Mouse (Mus musculus) heart, embryonic 12.5 days (tissue): ENCODE measurements at regions not wholly inside any gene's neighbourhood (a gene's known extent, or its start where the extent isn't known, plus 50 kb on each side); places are given as distances from the start of the nearest gene placed in this dataset.

Source experiments
- ATAC-seq: fragments of 200-750 bp; cut with Nextera tagmentation; 2 replicates; pipeline ENCODE4 v1.8.0; 2017; ENCODE audit warnings: moderate TSS enrichment, moderate library complexity; ENCODE audit not compliant: insufficient number of reproducible peaks, low FRiP score
- H3K27ac ChIP-seq: fragments of 300-500 bp; sonication (generic); 2 replicates; pipeline ENCODE4 v1.5.1; 2016; ENCODE audit warnings: mild to moderate bottlenecking, moderate library complexity; ENCODE audit not compliant: poor library complexity, severe bottlenecking
- H3K27me3 ChIP-seq: fragments of 300-500 bp; sonication (generic); replicated peaks from 2 replicates; pipeline ENCODE4 v1.6.1; 2016; ENCODE audit warnings: mild to moderate bottlenecking, moderate library complexity
- H3K36me3 ChIP-seq: fragments of 300-500 bp; sonication (generic); 2 replicates; pipeline ENCODE4 v1.6.1; 2016; ENCODE audit warnings: mild to moderate bottlenecking, moderate library complexity
- H3K4me1 ChIP-seq: fragments of 300-500 bp; sonication (generic); replicated peaks from 2 replicates; pipeline ENCODE4 v1.6.1; 2016; ENCODE audit warnings: mild to moderate bottlenecking
- H3K4me2 ChIP-seq: fragments of 300-500 bp; sonication (generic); 2 replicates; pipeline ENCODE4 v1.6.1; 2016; ENCODE audit warnings: mild to moderate bottlenecking, moderate library complexity
- H3K4me3 ChIP-seq: fragments of 300-500 bp; sonication (generic); 2 replicates; pipeline ENCODE4 v1.5.1; 2016; ENCODE audit warnings: mild to moderate bottlenecking
- H3K9ac ChIP-seq: fragments of 300-500 bp; sonication (generic); 2 replicates; pipeline ENCODE4 v1.6.1; 2016; ENCODE audit warnings: mild to moderate bottlenecking, moderate library complexity
- H3K9me3 ChIP-seq: fragments of 300-500 bp; sonication (generic); replicated peaks from 2 replicates; pipeline ENCODE4 v1.6.1; 2016; ENCODE audit warnings: mild to moderate bottlenecking, moderate library complexity
- WGBS: fragments of 180-500 bp; shearing (Covaris S2); methylation state at CpG from one replicate; pipeline ENCODE4 v1.1.7; 2016; 5-methylcytosine and 5-hydroxymethylcytosine counted together

DNA sequence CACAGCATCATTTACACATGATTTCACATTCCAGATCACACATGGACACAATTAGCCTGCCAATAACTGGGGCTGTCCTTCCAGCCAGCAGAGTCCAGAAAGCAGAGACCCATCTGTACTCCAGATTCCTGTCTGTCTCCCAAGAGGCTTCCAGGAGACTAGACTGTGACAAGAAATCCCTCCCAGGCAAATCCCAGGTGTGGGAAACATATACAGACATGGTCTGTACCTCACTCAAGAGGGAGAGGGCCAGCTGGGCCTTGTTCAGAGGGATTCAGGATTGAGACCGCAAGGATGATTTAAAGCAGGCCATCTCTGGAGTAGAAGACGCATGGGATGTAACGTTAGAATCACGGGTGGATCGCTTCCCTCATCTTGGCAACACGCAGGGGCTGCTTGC is 182.7 kb upstream of the Prr30 start:
- no peak for ATAC-seq
- no peak overlapping the region for H3K4me2 ChIP-seq
- H3K9me3 ChIP-seq = no peaks in the 10 kb centered on the region
- H3K4me1 ChIP-seq = no peaks in the 10 kb centered on the region
- H3K27ac ChIP-seq = no peak overlapping the region
- no peak overlapping the region for H3K9ac ChIP-seq
- H3K36me3 ChIP-seq = no peaks in the 10 kb centered on the region
- 74% methylated on average over 6 of the region's 6 CpGs for WGBS
- H3K4me3 ChIP-seq = no peak overlapping the region
- peaks cover 4% of the 10 kb centered on the region for H3K27me3 ChIP-seq

DNA sequence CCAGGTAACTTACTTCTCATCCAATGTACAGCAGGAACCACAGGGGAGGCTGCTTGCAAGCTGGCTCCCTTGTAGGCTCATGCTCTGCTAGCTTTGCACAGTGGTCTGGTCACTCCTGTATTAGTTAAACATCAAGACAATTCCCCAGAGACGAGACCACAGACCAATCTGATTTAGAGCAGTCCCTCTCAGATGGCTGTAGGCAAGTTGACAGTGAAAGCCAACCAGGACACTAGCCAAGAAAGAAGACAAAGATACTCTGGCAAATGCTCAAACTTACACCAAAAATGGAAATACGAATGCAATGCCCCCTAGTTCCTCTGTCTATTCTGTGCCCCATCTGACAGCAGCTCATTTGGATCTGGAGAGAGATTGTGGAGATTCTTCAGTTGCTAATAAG is 181.8 kb upstream of the Prr30 start:
- H3K36me3 ChIP-seq = no peaks in the 10 kb centered on the region
- H3K27me3 ChIP-seq = peaks cover 4% of the 10 kb centered on the region
- no peaks in the 10 kb centered on the region for H3K4me1 ChIP-seq
- no peak overlapping the region for H3K27ac ChIP-seq
- ATAC-seq = no peak
- no peaks in the 10 kb centered on the region for H3K9me3 ChIP-seq
- H3K4me2 ChIP-seq = no peak overlapping the region
- no peak overlapping the region for H3K9ac ChIP-seq
- H3K4me3 ChIP-seq = no peak overlapping the region
- WGBS = 71% methylated on average over 2 of the region's 2 CpGs

DNA sequence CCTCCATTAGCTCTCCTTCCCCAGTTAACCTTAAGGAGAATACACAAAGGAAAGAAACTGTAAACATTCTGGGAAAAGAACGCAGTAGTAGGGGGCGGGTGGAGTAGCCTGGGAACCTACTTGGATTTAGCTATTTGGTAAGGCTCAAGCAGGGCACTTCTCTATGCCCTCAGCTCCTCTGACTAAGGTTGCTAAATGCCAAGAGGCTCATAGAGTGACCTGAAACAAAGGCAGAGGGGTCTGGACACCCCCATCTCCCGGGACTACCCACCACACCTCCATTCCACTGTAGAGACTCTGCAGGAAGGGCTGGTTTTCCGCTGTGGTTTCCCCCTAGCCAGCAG is 179.5 kb upstream of the Prr30 start:
- peak overlapping the region; percentile 13; the same call in 1 of the 2 replicates for H3K4me3 ChIP-seq
- ATAC-seq = no peak
- H3K27ac ChIP-seq = no peak overlapping the region

DNA sequence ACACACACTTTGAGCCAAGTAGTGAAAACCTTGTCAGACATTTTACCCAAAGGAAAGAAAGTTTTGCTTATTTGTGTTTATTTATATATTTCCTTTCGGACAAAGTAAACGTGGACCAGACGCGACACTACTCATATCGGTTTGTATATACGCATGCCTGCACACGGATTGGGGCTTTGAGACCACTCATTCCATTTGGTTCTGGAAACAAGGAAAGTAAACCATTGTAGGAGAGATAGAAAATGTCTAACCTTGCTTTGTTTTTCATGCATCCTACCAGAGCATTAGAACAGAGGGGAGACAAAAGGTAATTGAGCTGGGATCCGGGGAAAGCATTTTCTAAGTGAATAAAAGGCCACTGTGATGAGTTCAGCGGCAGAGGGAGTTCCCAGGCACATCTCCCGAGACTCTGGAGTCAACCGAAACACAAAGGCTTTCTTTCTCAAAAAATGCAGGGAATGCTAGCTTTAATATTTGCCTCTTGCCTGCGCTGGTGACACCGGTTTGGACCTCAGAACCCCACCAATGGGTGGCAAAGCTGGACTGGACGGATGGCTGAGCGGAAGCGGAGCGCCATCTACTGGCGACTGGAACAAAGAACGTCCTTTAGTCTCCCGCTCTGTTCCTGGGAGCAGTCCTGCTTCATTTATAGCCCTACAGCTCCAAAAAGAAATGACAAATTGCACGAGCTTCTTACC is 179.0 kb upstream of the Prr30 start:
- Histone ChIP-seq H3K27me3 (peaks cover 4% of the 10 kb centered on the region), H3K9ac (no peak overlapping the region), H3K27ac (no peak overlapping the region), H3K36me3 (no peaks in the 10 kb centered on the region), H3K4me1 (peaks cover 25% of the 10 kb centered on the region), H3K9me3 (no peaks in the 10 kb centered on the region), H3K4me3 (peak overlapping the region; percentile 13; the same call in 1 of the 2 replicates), H3K4me2 (peak overlapping the region; percentile 56)
- WGBS = 32% methylated on average over 21 of the region's 21 CpGs
- ATAC-seq = no peak; the same call in 1 of the 2 replicates

More for the DNA sequence above, 179.5 kb upstream of the Prr30 start:
- H3K4me1 ChIP-seq = peaks cover 20% of the 10 kb centered on the region
- H3K9me3 ChIP-seq = no peaks in the 10 kb centered on the region
- H3K27me3 ChIP-seq = peaks cover 4% of the 10 kb centered on the region
- H3K36me3 ChIP-seq = no peaks in the 10 kb centered on the region
- no peak overlapping the region for H3K9ac ChIP-seq
- peak overlapping the region; percentile 56; the same call in 1 of the 2 replicates for H3K4me2 ChIP-seq
- WGBS = 46% methylated on average over 4 of the region's 4 CpGs

DNA sequence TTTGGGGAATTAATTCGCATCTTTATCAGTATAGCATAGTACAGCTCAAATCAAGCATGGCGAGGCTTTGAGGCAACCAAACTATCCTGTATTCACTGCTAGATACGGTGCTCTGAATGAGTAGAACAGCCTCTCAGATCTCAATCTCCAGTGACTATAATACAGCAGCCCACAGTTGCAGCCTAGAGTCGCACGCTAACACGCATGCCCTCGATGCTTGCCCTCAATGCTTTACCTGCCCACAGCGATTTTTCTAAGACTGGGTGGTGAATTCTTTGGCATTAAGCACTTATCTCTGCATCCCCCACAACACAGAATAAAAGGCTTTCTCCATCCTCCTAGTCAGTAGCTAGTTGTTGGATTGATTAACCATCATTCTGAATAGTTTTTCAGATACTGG is 178.4 kb upstream of the Prr30 start:
- no peak overlapping the region for H3K27ac ChIP-seq
- H3K4me2 ChIP-seq = no peak overlapping the region
- H3K4me3 ChIP-seq = no peak overlapping the region
- WGBS = 89% methylated on average over 8 of the region's 8 CpGs
- no peak overlapping the region for H3K9ac ChIP-seq
- H3K4me1 ChIP-seq = peaks cover 28% of the 10 kb centered on the region
- H3K27me3 ChIP-seq = peaks cover 4% of the 10 kb centered on the region
- no peaks in the 10 kb centered on the region for H3K9me3 ChIP-seq
- ATAC-seq = no peak
- no peaks in the 10 kb centered on the region for H3K36me3 ChIP-seq

DNA sequence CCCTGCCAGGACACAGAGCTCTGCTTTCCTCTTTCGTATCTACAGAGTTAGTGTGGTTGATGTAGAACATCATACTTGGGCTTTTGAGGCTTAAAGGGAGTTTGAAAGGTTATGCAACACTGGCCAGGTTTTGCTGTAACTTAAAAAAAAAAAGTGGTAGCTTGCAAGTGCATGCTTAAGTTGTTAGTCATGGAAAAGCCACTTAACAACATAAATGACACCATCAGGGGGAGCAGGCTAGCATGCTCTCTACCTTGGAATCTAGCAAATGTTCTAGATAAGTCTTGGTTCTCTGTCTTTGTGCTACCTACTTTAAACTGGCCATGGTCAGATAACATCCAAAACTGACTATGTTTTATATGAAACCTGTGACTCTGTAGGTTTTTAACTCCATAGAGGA is 176.6 kb upstream of the Prr30 start:
- Histone ChIP-seq H3K9me3 (no peaks in the 10 kb centered on the region), H3K27ac (no peak overlapping the region), H3K9ac (no peak overlapping the region), H3K4me1 (peaks cover 28% of the 10 kb centered on the region), H3K4me2 (no peak overlapping the region), H3K36me3 (no peaks in the 10 kb centered on the region), H3K27me3 (peaks cover 4% of the 10 kb centered on the region), H3K4me3 (no peak overlapping the region)
- ATAC-seq = no peak
- WGBS = 73% methylated on average over 1 of the region's 1 CpGs

DNA sequence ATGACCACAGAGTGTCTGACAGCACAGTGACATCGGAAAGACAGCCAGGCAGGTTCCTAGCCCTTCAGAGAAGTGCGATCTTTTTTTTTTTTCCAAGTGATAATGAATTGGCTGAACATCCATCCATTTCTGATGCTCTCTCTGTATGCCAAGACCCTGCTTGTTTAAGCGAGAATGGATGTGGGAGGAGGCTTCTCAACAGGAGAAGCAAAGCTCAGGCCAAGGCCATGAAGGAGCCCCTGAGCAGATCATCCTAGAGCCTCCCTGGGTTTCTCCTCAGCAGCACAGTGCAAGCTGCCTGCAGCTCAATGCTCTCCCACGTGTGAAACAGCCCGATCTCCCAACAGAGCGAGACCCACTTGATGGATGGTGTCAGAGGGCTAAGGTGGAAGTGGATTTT is 175.7 kb upstream of the Prr30 start:
- H3K27me3 ChIP-seq = peaks cover 4% of the 10 kb centered on the region
- 45% methylated on average over 6 of the region's 6 CpGs for WGBS
- no peak overlapping the region for H3K9ac ChIP-seq
- no peak overlapping the region for H3K4me3 ChIP-seq
- H3K4me2 ChIP-seq = no peak overlapping the region
- H3K4me1 ChIP-seq = peaks cover 28% of the 10 kb centered on the region
- no peaks in the 10 kb centered on the region for H3K36me3 ChIP-seq
- no peak overlapping the region for H3K27ac ChIP-seq
- ATAC-seq = no peak
- H3K9me3 ChIP-seq = no peaks in the 10 kb centered on the region

DNA sequence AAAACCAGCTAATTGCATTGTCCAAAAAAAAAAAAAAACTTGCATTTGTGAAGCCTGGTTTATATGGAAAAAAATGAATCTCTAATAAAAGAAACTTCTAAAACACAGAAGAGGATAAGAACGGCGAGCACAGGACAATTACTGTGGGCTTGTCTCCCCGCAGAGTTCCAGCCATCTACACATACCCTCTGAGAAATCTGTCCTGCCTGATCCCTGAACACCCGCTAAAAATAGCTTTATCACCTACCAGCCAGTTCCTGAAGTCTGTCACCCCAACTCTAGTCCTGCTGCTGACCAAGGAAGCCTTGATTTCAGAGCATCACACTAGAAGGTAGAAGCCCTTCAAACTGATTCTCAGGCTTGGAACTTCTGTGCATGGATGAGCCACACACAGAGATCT is 173.7 kb upstream of the Prr30 start:
- Histone ChIP-seq H3K4me3 (no peak overlapping the region), H3K9me3 (no peaks in the 10 kb centered on the region), H3K4me1 (peaks cover 28% of the 10 kb centered on the region), H3K4me2 (peak overlapping the region; percentile 18; the same call in 1 of the 2 replicates), H3K9ac (no peak overlapping the region), H3K27ac (peak overlapping the region; percentile 36), H3K36me3 (no peaks in the 10 kb centered on the region), H3K27me3 (no peaks in the 10 kb centered on the region)
- ATAC-seq = no peak
- WGBS = 33% methylated on average over 4 of the region's 4 CpGs

DNA sequence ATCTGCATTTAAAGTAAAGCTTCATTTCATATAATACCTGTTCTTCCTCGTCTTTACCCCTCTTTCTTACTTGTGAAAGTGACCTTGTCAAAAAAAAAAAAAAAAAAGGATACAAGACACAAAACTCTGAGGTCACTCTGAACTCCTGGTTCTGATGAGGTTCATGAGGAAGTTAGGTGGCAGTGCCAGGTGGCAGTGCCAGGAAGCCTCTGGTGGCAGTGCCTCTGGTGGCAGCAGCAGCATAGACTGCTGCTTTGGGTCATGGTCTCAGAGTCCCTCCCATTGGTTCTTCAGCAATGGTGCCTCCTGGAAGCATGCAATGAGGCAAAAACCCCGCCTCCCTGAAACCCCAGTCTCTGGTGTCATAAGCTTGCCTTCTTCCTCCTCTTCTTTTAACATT is 159.7 kb upstream of the Prr30 start:
- Histone ChIP-seq H3K4me2 (no peak overlapping the region), H3K27me3 (no peaks in the 10 kb centered on the region), H3K27ac (no peak overlapping the region), H3K4me3 (no peak overlapping the region), H3K36me3 (no peaks in the 10 kb centered on the region), H3K4me1 (no peaks in the 10 kb centered on the region), H3K9me3 (no peaks in the 10 kb centered on the region), H3K9ac (no peak overlapping the region)
- no peak for ATAC-seq
- WGBS = 81% methylated on average over 2 of the region's 2 CpGs

DNA sequence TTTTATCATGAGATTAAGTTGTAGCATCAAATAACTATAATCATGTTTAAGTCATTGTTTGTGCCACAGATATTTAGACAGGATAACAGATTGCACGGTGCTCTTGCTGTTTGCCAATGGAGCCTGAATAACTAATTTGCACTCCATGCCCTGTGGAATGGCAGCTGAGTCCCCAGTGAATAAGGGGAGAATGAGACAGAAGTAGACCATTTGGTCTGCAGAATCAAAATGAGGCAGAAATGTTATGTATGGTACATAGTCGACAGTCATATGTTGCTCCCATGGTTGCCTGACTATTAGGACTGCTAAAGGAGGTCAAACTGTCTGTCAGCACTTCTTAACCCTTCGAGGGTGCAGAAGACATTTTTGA is 152.9 kb upstream of the Prr30 start:
- Histone ChIP-seq H3K27me3 (no peaks in the 10 kb centered on the region), H3K36me3 (no peaks in the 10 kb centered on the region), H3K4me1 (peaks cover 9% of the 10 kb centered on the region), H3K4me3 (no peak overlapping the region), H3K27ac (no peak overlapping the region), H3K4me2 (no peak overlapping the region), H3K9ac (no peak overlapping the region), H3K9me3 (no peaks in the 10 kb centered on the region)
- 66% methylated on average over 3 of the region's 3 CpGs for WGBS
- no peak for ATAC-seq

DNA sequence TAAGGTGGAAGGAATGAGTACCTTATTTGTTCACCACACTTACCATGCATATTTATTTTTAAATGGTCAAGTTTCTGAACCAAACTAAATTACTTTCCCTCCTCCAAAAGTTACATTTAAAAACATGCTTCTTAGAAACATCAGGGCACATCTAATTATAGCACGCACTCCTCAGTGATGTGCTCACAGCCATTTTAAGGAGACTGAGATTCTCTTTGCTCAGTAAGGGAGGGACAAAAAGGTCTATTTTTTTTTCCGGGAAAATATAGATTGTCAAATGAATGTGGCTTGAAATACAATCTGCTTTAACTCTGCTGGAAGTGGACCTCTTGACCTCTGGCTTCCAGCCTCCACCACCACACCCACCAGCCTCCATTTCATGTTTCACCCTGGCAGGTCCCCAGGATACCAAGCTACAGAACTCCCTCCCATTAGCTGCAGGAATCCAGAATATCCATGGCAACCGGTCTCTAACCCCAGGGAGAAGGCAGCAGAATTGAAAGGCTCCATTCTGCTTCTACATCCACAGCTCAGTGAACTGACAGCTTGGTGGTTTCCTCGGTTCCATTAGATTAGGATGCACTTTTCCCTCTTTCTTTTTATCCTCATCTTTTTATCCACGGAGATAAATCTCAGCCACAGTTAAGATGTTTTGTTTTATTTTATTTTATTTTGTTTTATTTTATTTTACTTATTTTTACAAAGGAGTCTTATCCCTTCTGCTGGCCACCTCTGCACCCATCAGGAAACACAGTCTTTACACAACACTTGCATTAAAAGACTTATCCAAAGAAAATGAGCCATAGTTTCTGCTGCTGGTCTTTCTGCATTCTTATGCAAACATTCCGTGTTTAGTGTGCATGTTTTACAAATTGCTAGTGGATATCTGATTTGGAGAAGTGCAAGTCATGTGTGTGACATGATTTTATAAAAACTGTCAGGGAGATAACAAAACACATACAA is 152.2 kb upstream of the Prr30 start:
- H3K36me3 ChIP-seq = no peaks in the 10 kb centered on the region
- H3K9ac ChIP-seq = no peak overlapping the region
- H3K4me1 ChIP-seq = peaks cover 9% of the 10 kb centered on the region
- no peak; the same call in 1 of the 2 replicates for ATAC-seq
- WGBS = 40% methylated on average over 6 of the region's 6 CpGs
- H3K27ac ChIP-seq = no peak overlapping the region
- H3K4me3 ChIP-seq = no peak overlapping the region
- no peak overlapping the region for H3K4me2 ChIP-seq
- no peaks in the 10 kb centered on the region for H3K27me3 ChIP-seq
- H3K9me3 ChIP-seq = no peaks in the 10 kb centered on the region
